Mouse (Mus musculus) olfactory bulb, adult 2 months (tissue): ENCODE measurements around the gene Pabpc4.

Source experiments
- CTCF ChIP-seq: fragments of 200-500 bp; IDR thresholded peaks from 2 replicates; pipeline ENCODE4 v1.5.1; 2012; ENCODE audit warnings: low read depth, mild to moderate bottlenecking, low read length, moderate library complexity; ENCODE audit not compliant: insufficient read depth
- POLR2A ChIP-seq: fragments of 200-500 bp; IDR thresholded peaks from 2 replicates; pipeline ENCODE4 v1.6.1; 2012; ENCODE audit warnings: mild to moderate bottlenecking, low read depth, low read length, moderate library complexity; ENCODE audit not compliant: insufficient read depth

DNA sequence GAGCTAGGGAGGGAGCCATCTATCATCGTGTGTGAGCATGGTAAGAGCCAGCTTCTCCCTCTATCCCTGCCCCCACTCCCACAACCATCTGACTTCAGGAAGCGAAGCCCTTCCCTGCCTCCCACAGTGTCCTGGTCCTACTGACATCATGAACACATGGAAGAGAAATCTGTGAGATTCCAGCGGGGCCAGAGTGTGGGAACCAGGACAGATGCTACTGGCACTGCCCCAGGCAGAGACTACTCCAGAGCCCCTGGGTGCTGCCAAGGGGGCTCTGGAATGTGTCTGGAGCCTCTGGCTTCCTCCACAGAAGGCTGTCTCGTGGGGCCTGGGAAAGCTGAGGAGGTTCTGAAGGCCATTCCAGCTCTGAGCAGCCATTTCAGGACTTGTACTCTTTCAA is 34.4 kb upstream of the Pabpc4 start:
- no peak for TF ChIP-seq POLR2A
- no peak for TF ChIP-seq CTCF
